Mouse (Mus musculus) cerebellum, adult (tissue): ENCODE results near the gene Otx2.
"Not testable (repeated sequence)": the region's sequence is repeated elsewhere in the genome, so short reads cannot be mapped to it uniquely, and the experiment has no call there.

Experiments
- ATAC-seq: cut with Nextera tagmentation; 2 replicates; pipeline ENCODE4 v1.9.2; 2017; ENCODE audit warnings: mild to moderate bottlenecking, moderate library complexity, mixed read lengths; ENCODE audit not compliant: insufficient number of reproducible peaks, low FRiP score, low TSS enrichment

Gene Otx2

GRCm38 (mm10) chr14:48655073-48655791 is 18.4 kb downstream of the Otx2 start:
- no peak for ATAC-seq

- ATAC-seq, result no peak
These were observed 19.0 kb downstream of the Otx2 start for GRCm38 (mm10) chr14:48654551-48655072.

GRCm38 (mm10) chr14:48653676-48654510 is 19.7 kb downstream of the Otx2 start:
- ATAC-seq, result no peak

- ATAC-seq, result no peak
These were observed 20.5 kb downstream of the Otx2 start for GRCm38 (mm10) chr14:48653081-48653480.

- ATAC-seq, result no peak
These were observed 21.4 kb downstream of the Otx2 start for GRCm38 (mm10) chr14:48652256-48652655.

GRCm38 (mm10) chr14:48651471-48652211 is 22.0 kb downstream of the Otx2 start:
- ATAC-seq, result no peak

GRCm38 (mm10) chr14:48641462-48642395 is 31.9 kb downstream of the Otx2 start:
- ATAC-seq, result no peak; the same call in 1 of the 2 replicates

GRCm38 (mm10) chr14:48633141-48633540 is 40.5 kb downstream of the Otx2 start:
- ATAC-seq, result no peak

GRCm38 (mm10) chr14:48632335-48632734 is 41.3 kb downstream of the Otx2 start:
- ATAC-seq, result no peak

GRCm38 (mm10) chr14:48631486-48631885 is 42.1 kb downstream of the Otx2 start:
- no peak for ATAC-seq

GRCm38 (mm10) chr14:48629404-48629803 is 44.2 kb downstream of the Otx2 start:
- no peak for ATAC-seq

GRCm38 (mm10) chr14:48626271-48626670 is 47.3 kb downstream of the Otx2 start:
- no peak for ATAC-seq

- ATAC-seq, result no peak
These were observed 48.3 kb downstream of the Otx2 start for GRCm38 (mm10) chr14:48625331-48625694.

- no peak for ATAC-seq
These were observed 48.9 kb downstream of the Otx2 start for GRCm38 (mm10) chr14:48624596-48625330.

GRCm38 (mm10) chr14:48622726-48623125 is 50.9 kb downstream of the Otx2 start:
- not testable (repeated sequence) for ATAC-seq

GRCm38 (mm10) chr14:48616361-48616760 is 57.3 kb downstream of the Otx2 start:
- no peak for ATAC-seq

- no peak for ATAC-seq
These were observed 64.8 kb downstream of the Otx2 start for GRCm38 (mm10) chr14:48608641-48609310.
